Mouse (Mus musculus) limb, embryonic 10.5 days (tissue): ENCODE measurements around the gene Evx2. TPM values are rescaled to one million over a fixed set of nuclear protein-coding genes. Genes with fewer than 3 reads are reported as not detected.
A peak's percentile ranks its signal among the peaks of the same experiment; 100 is the strongest.

Experiments
- DNase-seq: peaks from one replicate; pipeline ENCODE4 v3.0.0-alpha.2; 2017; ENCODE audit warnings: low spot score
- H3K27ac ChIP-seq: fragments of 300-500 bp; sonication (generic); 2 replicates; pipeline ENCODE4 v1.5.1; 2016; ENCODE audit warnings: mild to moderate bottlenecking
- H3K27me3 ChIP-seq: fragments of 300-500 bp; sonication (generic); 2 replicates; pipeline ENCODE4 v1.6.1; 2016; ENCODE audit warnings: low read depth, mild to moderate bottlenecking; ENCODE audit not compliant: poor library complexity, severe bottlenecking
- H3K36me3 ChIP-seq: fragments of 300-500 bp; sonication (generic); 2 replicates; pipeline ENCODE4 v1.6.1; 2016; ENCODE audit warnings: mild to moderate bottlenecking, moderate library complexity
- H3K4me1 ChIP-seq: fragments of 300-500 bp; sonication (generic); 2 replicates; pipeline ENCODE4 v1.6.1; 2016
- H3K4me3 ChIP-seq: fragments of 300-500 bp; sonication (generic); 2 replicates; pipeline ENCODE4 v1.5.1; 2016; ENCODE audit warnings: mild to moderate bottlenecking, moderate library complexity
- H3K9me3 ChIP-seq: fragments of 300-500 bp; sonication (generic); replicated peaks from 2 replicates; pipeline ENCODE4 v1.6.1; 2016; ENCODE audit warnings: mild to moderate bottlenecking
- WGBS: fragments of 180-500 bp; shearing (Covaris S2); methylation state at CpG from one replicate; pipeline ENCODE4 v1.1.7; 2016; 5-methylcytosine and 5-hydroxymethylcytosine counted together
- polyA plus RNA-seq: library from polyadenylated mRNA; unstranded; fragments of >200 nt; fragmentation: Nextera tagmentation; extraction: Ambion mirVana; gene quantifications from 2 replicates; pipeline ENCODE4 v1.2.1, GENCODE M21; 2016

Evx2 gene
- polyA plus RNA-seq, 1 experiment from 2014 or later = 0.84 TPM

DNA sequence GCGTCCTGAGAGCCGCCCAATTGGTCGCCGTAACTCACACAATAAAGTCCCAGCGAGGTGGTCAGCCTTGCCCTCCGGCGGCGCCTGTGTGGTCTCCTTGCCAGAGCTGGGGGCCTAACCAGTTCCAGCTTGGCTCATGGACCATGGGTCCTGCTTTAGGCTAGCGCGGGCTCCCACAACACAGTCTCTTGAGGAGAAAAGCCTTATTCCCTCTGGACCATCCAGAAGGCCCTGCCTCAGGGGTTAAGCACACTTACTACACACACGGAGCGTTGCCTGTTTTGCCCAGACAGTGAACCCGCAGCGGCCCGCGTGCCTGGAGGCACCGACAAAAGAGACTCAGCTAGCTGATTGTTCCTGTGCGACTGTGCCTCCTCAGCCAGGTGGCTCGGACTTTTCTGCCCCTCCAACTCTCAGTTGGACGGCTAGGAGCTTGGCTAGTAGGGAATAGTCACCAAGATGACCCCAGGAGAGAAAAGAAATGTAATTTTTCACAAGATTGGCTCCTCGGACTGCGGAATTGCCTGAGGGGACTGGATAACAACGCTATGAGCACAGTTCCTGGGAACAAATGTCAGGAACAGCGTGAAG, 14.6 kb upstream of the Evx2 start:
- WGBS = 1% methylated on average over 24 of the region's 24 CpGs
- no peaks in the 10 kb centered on the region for H3K36me3 ChIP-seq
- DNase-seq = peak; percentile 92
- H3K4me1 ChIP-seq = peaks cover 88% of the 10 kb centered on the region
- no peaks in the 10 kb centered on the region for H3K9me3 ChIP-seq
- H3K27ac ChIP-seq = peak overlapping the region; percentile 90
- H3K4me3 ChIP-seq = peak overlapping the region; percentile 80
- H3K27me3 ChIP-seq = peaks cover 100% of the 10 kb centered on the region

DNA sequence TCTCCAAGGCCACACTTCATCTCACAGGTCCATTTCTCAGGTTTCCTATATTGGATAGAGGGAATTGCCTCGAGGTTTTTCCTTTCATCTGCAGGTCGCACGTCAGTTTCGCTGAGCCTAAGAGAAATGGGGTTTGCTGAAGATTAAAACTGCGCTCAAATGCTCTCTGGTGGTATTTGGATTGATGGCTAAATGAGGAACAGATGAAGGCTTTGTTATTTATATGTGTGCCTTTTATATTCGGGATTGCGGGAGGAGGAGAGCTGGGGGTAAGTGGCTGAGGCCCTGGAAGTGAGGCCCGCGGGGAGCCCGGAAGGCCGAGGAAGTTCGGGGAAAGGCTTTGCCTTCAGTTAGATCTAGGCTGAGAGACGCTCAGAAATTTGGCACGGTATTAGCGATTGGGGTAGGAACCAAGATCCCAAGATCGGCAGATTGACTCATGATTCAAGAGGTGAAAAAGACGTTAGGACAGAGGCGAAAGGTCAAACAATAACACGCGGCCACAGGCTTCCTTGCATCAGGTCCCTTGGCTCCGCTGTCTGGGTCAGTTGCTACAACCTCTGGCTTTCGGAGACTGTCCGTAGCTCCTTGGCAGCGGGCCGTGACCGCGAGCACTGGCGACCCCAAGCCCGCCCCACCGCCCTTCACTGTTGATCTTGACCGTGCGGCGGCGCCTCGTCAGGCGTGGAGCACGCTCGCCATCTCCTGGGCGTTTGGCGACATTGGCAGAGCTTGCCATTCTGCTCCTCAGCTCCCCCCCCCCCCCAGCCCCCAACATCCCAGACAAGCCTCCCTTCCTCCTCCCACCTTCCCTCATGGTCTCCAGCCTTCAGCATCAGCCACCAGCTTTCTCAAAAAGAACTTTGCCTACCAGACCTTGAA, 13.4 kb upstream of the Evx2 start:
- H3K4me3 ChIP-seq = peak overlapping the region; percentile 80
- WGBS = under 1% methylated on average over 40 of the region's 40 CpGs
- DNase-seq = peak; percentile 95
- H3K27ac ChIP-seq = peak overlapping the region; percentile 90
- H3K9me3 ChIP-seq = no peaks in the 10 kb centered on the region
- no peaks in the 10 kb centered on the region for H3K36me3 ChIP-seq
- peaks cover 88% of the 10 kb centered on the region for H3K4me1 ChIP-seq
- peaks cover 100% of the 10 kb centered on the region for H3K27me3 ChIP-seq

DNA sequence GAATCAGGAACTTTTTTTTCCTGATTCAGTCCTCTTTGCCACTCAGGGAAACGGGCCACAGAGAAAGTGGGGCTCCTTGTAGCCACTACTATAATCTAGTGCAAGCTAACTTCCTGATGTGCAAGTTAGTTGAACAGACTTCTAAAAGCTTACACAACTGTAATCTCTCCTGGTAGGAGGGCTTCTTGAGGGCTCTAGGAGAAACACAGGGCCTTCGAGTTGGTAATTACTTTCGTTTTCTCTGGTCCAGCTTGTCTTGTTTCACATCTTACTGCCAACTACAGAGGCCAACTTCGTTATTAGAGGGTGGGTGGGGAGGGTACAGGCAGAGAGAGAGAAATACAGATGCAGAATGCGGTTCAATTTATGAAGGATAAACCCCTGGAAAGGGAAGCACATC, 12.5 kb upstream of the Evx2 start:
- 3% methylated on average over 5 of the region's 5 CpGs for WGBS
- peaks cover 87% of the 10 kb centered on the region for H3K4me1 ChIP-seq
- H3K9me3 ChIP-seq = no peaks in the 10 kb centered on the region
- DNase-seq = no peak
- peak overlapping the region; percentile 80 for H3K4me3 ChIP-seq
- H3K36me3 ChIP-seq = no peaks in the 10 kb centered on the region
- H3K27me3 ChIP-seq = peaks cover 100% of the 10 kb centered on the region
- peak overlapping the region; percentile 90 for H3K27ac ChIP-seq

GRCm38 (mm10) chr2:74670632-74671188, 11.4 kb upstream of the Evx2 start:
- H3K36me3 ChIP-seq = no peaks in the 10 kb centered on the region
- peaks cover 75% of the 10 kb centered on the region for H3K4me1 ChIP-seq
- H3K9me3 ChIP-seq = no peaks in the 10 kb centered on the region
- 3% methylated on average over 3 of the region's 3 CpGs for WGBS
- peak overlapping the region; percentile 80 for H3K4me3 ChIP-seq
- H3K27ac ChIP-seq = 0 out of 2 replicates have a peak overlapping the region, but pooled peaks have one; percentile 64
- peak; percentile 30 for DNase-seq
- peaks cover 100% of the 10 kb centered on the region for H3K27me3 ChIP-seq

DNA sequence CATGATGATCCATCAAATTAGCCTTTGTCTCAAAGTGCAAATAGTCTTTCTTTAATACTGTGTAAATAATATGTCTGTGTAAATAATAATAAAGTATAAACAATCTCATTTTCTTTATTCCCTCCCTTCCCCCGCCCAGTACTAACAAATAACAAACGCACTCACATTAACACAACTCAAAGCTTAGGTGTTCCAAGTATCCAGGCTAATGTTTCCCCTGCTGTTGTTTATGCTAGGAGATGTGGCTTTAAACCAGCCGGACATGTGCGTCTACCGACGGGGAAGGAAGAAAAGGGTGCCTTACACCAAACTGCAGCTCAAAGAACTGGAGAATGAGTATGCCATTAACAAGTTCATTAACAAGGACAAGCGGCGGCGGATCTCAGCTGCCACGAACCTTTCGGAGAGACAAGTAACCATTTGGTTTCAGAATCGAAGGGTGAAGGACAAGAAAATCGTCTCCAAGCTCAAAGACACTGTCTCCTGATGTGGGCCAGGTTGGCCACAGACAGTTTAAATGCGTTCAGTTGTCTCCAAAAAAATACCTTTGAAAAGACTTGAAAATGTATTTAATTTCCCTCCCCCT, 10.4 kb upstream of the Evx2 start:
- Histone ChIP-seq H3K27me3 (peaks cover 100% of the 10 kb centered on the region), H3K4me1 (peaks cover 66% of the 10 kb centered on the region), H3K27ac (peak overlapping the region; percentile 64), H3K4me3 (peak overlapping the region; percentile 80), H3K36me3 (no peaks in the 10 kb centered on the region), H3K9me3 (no peaks in the 10 kb centered on the region)
- WGBS = under 1% methylated on average over 14 of the region's 14 CpGs
- peak; percentile 55 for DNase-seq

GRCm38 (mm10) chr2:74669230-74669578, 9.8 kb upstream of the Evx2 start:
- DNase-seq = peak; percentile 47
- H3K36me3 ChIP-seq = no peaks in the 10 kb centered on the region

DNA sequence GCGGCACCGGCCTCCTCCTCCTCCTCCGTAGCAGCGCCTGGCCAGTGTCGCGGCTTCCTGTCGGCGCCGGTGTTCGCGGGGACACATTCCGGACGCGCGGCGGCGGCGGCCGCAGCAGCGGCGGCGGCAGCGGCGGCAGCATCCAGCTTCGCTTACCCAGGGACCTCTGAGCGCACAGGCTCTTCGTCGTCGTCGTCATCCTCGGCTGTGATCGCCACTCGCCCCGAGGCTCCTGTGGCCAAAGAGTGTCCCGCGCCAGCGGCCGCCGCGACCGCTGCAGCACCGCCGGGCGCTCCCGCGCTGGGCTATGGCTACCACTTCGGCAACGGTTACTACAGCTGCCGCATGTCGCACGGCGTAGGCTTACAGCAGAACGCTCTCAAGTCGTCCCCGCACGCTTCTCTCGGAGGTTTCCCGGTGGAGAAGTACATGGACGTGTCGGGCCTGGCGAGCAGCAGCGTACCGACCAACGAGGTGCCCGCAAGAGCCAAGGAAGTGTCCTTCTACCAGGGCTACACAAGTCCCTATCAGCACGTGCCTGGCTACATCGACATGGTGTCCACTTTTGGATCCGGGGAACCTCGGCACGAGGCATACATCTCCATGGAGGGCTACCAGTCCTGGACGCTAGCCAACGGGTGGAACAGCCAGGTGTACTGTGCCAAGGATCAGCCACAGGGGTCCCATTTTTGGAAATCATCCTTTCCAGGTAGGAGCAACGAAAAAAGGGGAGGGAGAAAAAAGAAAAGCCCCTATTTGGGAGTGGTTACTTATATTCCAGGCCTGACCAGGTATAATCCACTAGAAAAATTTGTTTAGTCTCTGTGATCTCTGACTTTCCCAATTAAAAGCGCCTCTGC, 9.2 kb upstream of the Evx2 start:
- peaks cover 55% of the 10 kb centered on the region for H3K4me1 ChIP-seq
- peak overlapping the region; percentile 90 for H3K27ac ChIP-seq
- WGBS = under 1% methylated on average over 74 of the region's 74 CpGs
- H3K9me3 ChIP-seq = no peaks in the 10 kb centered on the region
- DNase-seq = no peak
- peaks cover 100% of the 10 kb centered on the region for H3K27me3 ChIP-seq
- peak overlapping the region; percentile 80 for H3K4me3 ChIP-seq
- no peaks in the 10 kb centered on the region for H3K36me3 ChIP-seq

More at GRCm38 (mm10) chr2:74669230-74669578, 9.8 kb upstream of the Evx2 start:
- Histone ChIP-seq H3K4me3 (peak overlapping the region; percentile 80), H3K27me3 (peaks cover 100% of the 10 kb centered on the region), H3K4me1 (peaks cover 60% of the 10 kb centered on the region), H3K9me3 (no peaks in the 10 kb centered on the region), H3K27ac (peak overlapping the region; percentile 90)
- under 1% methylated on average over 3 of the region's 3 CpGs for WGBS

DNA sequence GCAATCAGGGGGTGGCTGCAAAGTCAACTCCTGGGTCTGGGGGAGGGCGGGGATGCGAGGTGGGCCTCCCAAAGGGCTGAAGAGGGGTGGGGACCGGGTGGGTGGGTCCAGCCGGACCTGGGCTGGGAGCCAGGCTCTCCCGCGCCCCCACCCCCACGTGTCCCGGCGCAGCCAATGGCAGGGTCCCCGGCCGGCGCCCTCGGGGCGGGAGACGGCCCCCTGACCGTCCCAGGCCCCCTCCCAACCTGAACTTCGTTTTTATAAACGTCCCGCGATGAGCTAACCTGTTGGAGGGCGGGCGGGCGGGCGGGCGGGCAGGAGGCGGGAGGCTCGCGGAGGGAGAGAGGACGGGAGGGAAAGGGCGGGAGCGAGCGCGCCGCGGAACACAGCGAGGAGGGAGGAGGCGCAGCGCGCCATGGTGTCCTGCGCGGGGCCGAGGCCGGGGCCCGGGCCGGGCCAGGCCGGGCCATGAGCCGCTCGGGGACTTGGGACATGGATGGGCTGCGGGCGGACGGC, 8.5 kb upstream of the Evx2 start, which contains the start of gene Hoxd13:
Gene Hoxd13, plus strand, starts transcription at position 469 of the 516 bp plus-strand sequence.
- Histone ChIP-seq H3K4me1 (peaks cover 53% of the 10 kb centered on the region), H3K4me3 (peak within 1 kb of the TSS; percentile 80), H3K36me3 (no peaks in the 10 kb centered on the region), H3K9me3 (no peaks in the 10 kb centered on the region), H3K27me3 (peaks cover 100% of the 10 kb centered on the region), H3K27ac (peak within 1 kb of the TSS; percentile 90)
- peak; percentile 78 for DNase-seq
- under 1% methylated on average over 41 of the region's 51 CpGs for WGBS

GRCm38 (mm10) chr2:74667191-74667841, 8.0 kb upstream of the Evx2 start:
- Histone ChIP-seq H3K4me3 (peak overlapping the region; percentile 80), H3K4me1 (peaks cover 48% of the 10 kb centered on the region), H3K9me3 (no peaks in the 10 kb centered on the region), H3K27me3 (peaks cover 100% of the 10 kb centered on the region), H3K27ac (peak overlapping the region; percentile 90), H3K36me3 (no peaks in the 10 kb centered on the region)
- DNase-seq = peak; percentile 76
- whole genome bisulfite sequencing = 1% methylated on average over 36 of the region's 36 CpGs

DNA sequence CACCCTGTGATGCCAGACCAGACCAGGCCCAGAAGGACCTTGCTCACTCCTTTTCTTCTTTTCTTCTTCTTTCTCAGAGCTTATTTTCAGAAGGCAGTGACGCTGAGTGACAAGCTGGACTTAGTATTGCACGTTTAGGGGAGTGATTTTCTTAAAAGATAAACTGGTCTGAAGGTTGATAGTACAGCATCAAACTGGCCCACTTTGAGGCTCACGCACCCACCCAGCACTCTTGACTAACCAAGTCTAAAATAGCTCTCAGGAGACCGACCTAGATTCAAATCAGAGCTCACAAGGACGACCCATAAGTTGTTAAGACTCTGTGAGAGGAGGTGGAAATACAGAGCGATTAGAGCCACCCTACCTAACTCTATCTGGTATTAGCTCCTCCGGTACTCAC, 7.1 kb upstream of the Evx2 start:
- no peaks in the 10 kb centered on the region for H3K36me3 ChIP-seq
- 3% methylated on average over 7 of the region's 7 CpGs for WGBS
- no peak overlapping the region for H3K27ac ChIP-seq
- no peaks in the 10 kb centered on the region for H3K9me3 ChIP-seq
- peak overlapping the region; percentile 21; the same call in 1 of the 2 replicates for H3K4me3 ChIP-seq
- H3K4me1 ChIP-seq = peaks cover 45% of the 10 kb centered on the region
- peak; percentile 44 for DNase-seq
- peaks cover 100% of the 10 kb centered on the region for H3K27me3 ChIP-seq

- no peaks in the 10 kb centered on the region for H3K36me3 ChIP-seq
- DNase-seq = peak; percentile 77
- H3K4me3 ChIP-seq = peak overlapping the region; percentile 22; the same call in 1 of the 2 replicates
- peaks cover 100% of the 10 kb centered on the region for H3K27me3 ChIP-seq
- no peak overlapping the region for H3K27ac ChIP-seq
- peaks cover 41% of the 10 kb centered on the region for H3K4me1 ChIP-seq
- H3K9me3 ChIP-seq = no peaks in the 10 kb centered on the region
- WGBS = 4% methylated on average over 18 of the region's 18 CpGs
Observed at GRCm38 (mm10) chr2:74663291-74663925, 4.1 kb upstream of the Evx2 start.
